In genomic region chr5:22291409-22291808, GRCm38 (mm10) we compare ENCODE assay signal across 12 mouse cellular contexts.
DNase-seq lines count a peak whose midpoint lies in the region.
"Had no signal": no experiment of that assay in that cellular context is flagged by ENCODE, and none has a peak within 500 bp of the region (broad histone marks: within the 10 kb centered on the region; RNA-seq: fewer than 3 reads in every experiment).

No protein-coding gene starts in this region.

- peak; percentile 42 to 51 for DNase-seq in cerebellum, postnatal 14 days
- DNase-seq in cerebellum, postnatal 4 days (ENCODE audit: low spot score in 2 of 2), result no peak
- peak; percentile 40 for DNase-seq in retina, postnatal 1 day
- no peak for DNase-seq in retina, embryonic 14.5 days (ENCODE audit: low spot score)
- peak; percentile 65 for DNase-seq in brain, adult 2 months (ENCODE audit: low read depth, low spot score)
- DNase-seq in liver, result no peak
- DNase-seq: adrenal gland, adult 8-10 months; adrenal gland, postnatal 14 days; adrenal gland, postnatal 36 days; cerebellum, adult 11-12 months; cerebellum, adult 9-10 months; embryo, embryonic 11 days had no signal

Comparison
In these comparisons a context has a peak if more than half of its experiments do, and no peak if none do; other contexts are left out.
1. DNase-seq: peak in cerebellum, postnatal 14 days (2 of 2), retina, postnatal 1 day (single experiment) and brain, adult 2 months (single experiment); none in cerebellum, postnatal 4 days (0 of 2), retina, embryonic 14.5 days (single experiment) and liver (single experiment).